Mouse (Mus musculus) heart, postnatal 0 days (tissue): ENCODE results near the gene Rap1gap.

Source experiments
- CTCF ChIP-seq: IDR thresholded peaks from 2 replicates; pipeline ENCODE4 v1.5.1; 2016; ENCODE audit warnings: antibody characterized with exemption, control low read depth, low read depth
- EP300 ChIP-seq: IDR thresholded peaks from 2 replicates; pipeline ENCODE4 v1.6.1; 2016; ENCODE audit warnings: antibody characterized with exemption, low read depth

GRCm38 (mm10) chr4:137661078-137661450, 3.5 kb upstream of the Rap1gap start:
- no peak for TF ChIP-seq CTCF
- TF ChIP-seq EP300 = no peak
